Mouse (Mus musculus) forebrain, embryonic 13.5 days (tissue): Measurements from ENCODE around the gene Alad. TPM values are rescaled to one million over a fixed set of nuclear protein-coding genes. Genes with fewer than 3 reads are reported as not detected.

Experiments
- ATAC-seq: fragments of 200-750 bp; cut with Nextera tagmentation; 2 replicates; pipeline ENCODE4 v1.8.0; 2017
- H3K27ac ChIP-seq: fragments of 300-500 bp; sonication (generic); 2 replicates; pipeline ENCODE4 v1.5.1; 2015; ENCODE audit warnings: inconsistent platforms, mild to moderate bottlenecking, moderate library complexity
- H3K27me3 ChIP-seq: fragments of 300-500 bp; sonication (generic); 2 replicates; pipeline ENCODE4 v1.6.1; 2015; ENCODE audit warnings: mild to moderate bottlenecking, inconsistent platforms
- H3K36me3 ChIP-seq: fragments of 300-500 bp; sonication (generic); 2 replicates; pipeline ENCODE4 v1.6.1; 2015; ENCODE audit warnings: mild to moderate bottlenecking, inconsistent platforms; ENCODE audit not compliant: poor library complexity, severe bottlenecking
- H3K4me1 ChIP-seq: fragments of 300-500 bp; sonication (generic); 2 replicates; pipeline ENCODE4 v1.6.1; 2015; ENCODE audit warnings: inconsistent platforms
- H3K4me2 ChIP-seq: fragments of 300-500 bp; sonication (generic); 2 replicates; pipeline ENCODE4 v1.6.1; 2015; ENCODE audit warnings: inconsistent platforms, mild to moderate bottlenecking, moderate library complexity
- H3K4me3 ChIP-seq: fragments of 300-500 bp; sonication (generic); 2 replicates; pipeline ENCODE4 v1.5.1; 2015; ENCODE audit warnings: mild to moderate bottlenecking, inconsistent platforms
- H3K9ac ChIP-seq: fragments of 300-500 bp; sonication (generic); 2 replicates; pipeline ENCODE4 v1.6.1; 2015; ENCODE audit warnings: mild to moderate bottlenecking, inconsistent platforms
- H3K9me3 ChIP-seq: fragments of 300-500 bp; sonication (generic); replicated peaks from 2 replicates; pipeline ENCODE4 v1.6.1; 2016; ENCODE audit warnings: inconsistent platforms
- WGBS: fragments of 180-500 bp; shearing (Covaris S2); methylation state at CpG from one replicate; pipeline ENCODE4 v1.1.7; 2015; 5-methylcytosine and 5-hydroxymethylcytosine counted together
- polyA plus RNA-seq: library from polyadenylated mRNA; unstranded; fragments of >200 nt; fragmentation: Nextera tagmentation; extraction: Ambion mirVana; gene quantifications from 2 replicates; pipeline ENCODE4 v1.2.1, GENCODE M21; 2015

The Alad gene
- polyA plus RNA-seq, result 65.4 and 69.8 TPM in 2 replicates

GRCm38 (mm10) chr4:62519849-62520233 is at the start of gene Alad:
Gene Alad (minus strand): TSS chr4:62519918.
- peak; percentile 91 for ATAC-seq
- WGBS, result under 1% methylated on average over 37 of the region's 37 CpGs
- H3K36me3 ChIP-seq, result peaks cover 12% of the 10 kb centered on the region; the same call in 1 of the 2 replicates

GRCm38 (mm10) chr4:62568359-62568758 is 48.6 kb upstream of the Alad start:
- no peak for ATAC-seq
- Histone ChIP-seq H3K4me3 (no peak overlapping the region), H3K9me3 (no peaks in the 10 kb centered on the region), H3K4me1 (no peaks in the 10 kb centered on the region; the same call in 1 of the 2 replicates), H3K36me3 (no peaks in the 10 kb centered on the region), H3K27ac (no peak overlapping the region), H3K4me2 (no peak overlapping the region), H3K9ac (no peak overlapping the region), H3K27me3 (0 out of 2 replicates have a peak, but pooled peaks cover 2% of the 10 kb centered on the region)
- 100% methylated on average over 1 of the region's 1 CpGs for WGBS

More at GRCm38 (mm10) chr4:62519849-62520233, at the start of gene Alad:
- Histone ChIP-seq H3K4me1 (peaks cover 30% of the 10 kb centered on the region), H3K27ac (peak within 1 kb of the TSS; percentile 74), H3K9me3 (no peaks in the 10 kb centered on the region), H3K4me3 (peak within 1 kb of the TSS; percentile 76), H3K27me3 (no peaks in the 10 kb centered on the region), H3K9ac (peak within 1 kb of the TSS; percentile 85), H3K4me2 (peak within 1 kb of the TSS; percentile 75)

GRCm38 (mm10) chr4:62567696-62568095 is 48.0 kb upstream of the Alad start:
- no peak overlapping the region for H3K4me3 ChIP-seq
- H3K36me3 ChIP-seq, result no peaks in the 10 kb centered on the region
- WGBS, result 94% methylated on average over 6 of the region's 6 CpGs
- H3K9ac ChIP-seq, result no peak overlapping the region
- no peaks in the 10 kb centered on the region; the same call in 1 of the 2 replicates for H3K4me1 ChIP-seq
- no peaks in the 10 kb centered on the region for H3K9me3 ChIP-seq
- no peak overlapping the region for H3K27ac ChIP-seq
- H3K27me3 ChIP-seq, result 0 out of 2 replicates have a peak, but pooled peaks cover 2% of the 10 kb centered on the region
- no peak for ATAC-seq
- H3K4me2 ChIP-seq, result no peak overlapping the region

- Histone ChIP-seq H3K4me2 (no peak overlapping the region), H3K27ac (no peak overlapping the region), H3K36me3 (no peaks in the 10 kb centered on the region), H3K27me3 (0 out of 2 replicates have a peak, but pooled peaks cover 2% of the 10 kb centered on the region), H3K9ac (no peak overlapping the region), H3K4me3 (no peak overlapping the region), H3K9me3 (no peaks in the 10 kb centered on the region), H3K4me1 (peaks cover 5% of the 10 kb centered on the region)
- ATAC-seq, result no peak
- WGBS, result 89% methylated on average over 4 of the region's 4 CpGs
Measured at GRCm38 (mm10) chr4:62566530-62566929, 46.8 kb upstream of the Alad start.

- Histone ChIP-seq H3K27ac (no peak overlapping the region), H3K36me3 (no peaks in the 10 kb centered on the region)
Measured at GRCm38 (mm10) chr4:62562006-62562405, 42.3 kb upstream of the Alad start.

GRCm38 (mm10) chr4:62561630-62562001 is 41.9 kb upstream of the Alad start:
- Histone ChIP-seq H3K9me3 (no peaks in the 10 kb centered on the region), H3K4me3 (no peak overlapping the region), H3K9ac (0 out of 2 replicates have a peak overlapping the region, but pooled peaks have one; percentile 18), H3K4me2 (no peak overlapping the region), H3K36me3 (no peaks in the 10 kb centered on the region), H3K27ac (no peak overlapping the region), H3K4me1 (peaks cover 7% of the 10 kb centered on the region), H3K27me3 (0 out of 2 replicates have a peak, but pooled peaks cover 2% of the 10 kb centered on the region)
- WGBS, result 45% methylated on average over 3 of the region's 3 CpGs
- ATAC-seq, result no peak; the same call in 1 of the 2 replicates

More at GRCm38 (mm10) chr4:62562006-62562405, 42.3 kb upstream of the Alad start:
- WGBS, result 78% methylated on average over 4 of the region's 4 CpGs
- Histone ChIP-seq H3K4me1 (peaks cover 7% of the 10 kb centered on the region), H3K4me3 (no peak overlapping the region), H3K27me3 (0 out of 2 replicates have a peak, but pooled peaks cover 2% of the 10 kb centered on the region), H3K9me3 (no peaks in the 10 kb centered on the region), H3K9ac (no peak overlapping the region), H3K4me2 (no peak overlapping the region)
- no peak; the same call in 1 of the 2 replicates for ATAC-seq

GRCm38 (mm10) chr4:62560963-62561629 is 41.4 kb upstream of the Alad start:
- no peak overlapping the region for H3K4me2 ChIP-seq
- H3K9me3 ChIP-seq, result no peaks in the 10 kb centered on the region
- H3K9ac ChIP-seq, result 0 out of 2 replicates have a peak overlapping the region, but pooled peaks have one; percentile 18
- peak; percentile 84 for ATAC-seq
- no peak overlapping the region for H3K27ac ChIP-seq
- H3K36me3 ChIP-seq, result no peaks in the 10 kb centered on the region
- H3K27me3 ChIP-seq, result 0 out of 2 replicates have a peak, but pooled peaks cover 2% of the 10 kb centered on the region
- no peak overlapping the region for H3K4me3 ChIP-seq
- 22% methylated on average over 4 of the region's 4 CpGs for WGBS
- peaks cover 7% of the 10 kb centered on the region for H3K4me1 ChIP-seq

GRCm38 (mm10) chr4:62559797-62560329 is 40.1 kb upstream of the Alad start, which contains the start of gene Rgs3:
Gene Rgs3 (plus strand): TSS chr4:62559847.
- no peak within 1 kb of the TSS for H3K4me3 ChIP-seq
- 0 out of 2 replicates have a peak, but pooled peaks cover 2% of the 10 kb centered on the region for H3K27me3 ChIP-seq
- H3K9ac ChIP-seq, result no peak within 1 kb of the TSS

GRCm38 (mm10) chr4:62557436-62557835 is 37.7 kb upstream of the Alad start:
- H3K27ac ChIP-seq, result no peak overlapping the region
- peaks cover 7% of the 10 kb centered on the region for H3K4me1 ChIP-seq
- no peak overlapping the region for H3K9ac ChIP-seq
- no peaks in the 10 kb centered on the region for H3K9me3 ChIP-seq
- no peaks in the 10 kb centered on the region for H3K36me3 ChIP-seq
- WGBS, result 62% methylated on average over 3 of the region's 3 CpGs
- no peaks in the 10 kb centered on the region for H3K27me3 ChIP-seq
- H3K4me3 ChIP-seq, result no peak overlapping the region
- H3K4me2 ChIP-seq, result no peak overlapping the region
- ATAC-seq, result no peak

More at GRCm38 (mm10) chr4:62559797-62560329, 40.1 kb upstream of the Alad start, which contains the start of gene Rgs3:
- no peak for ATAC-seq
- no peak within 1 kb of the TSS for H3K27ac ChIP-seq
- H3K4me1 ChIP-seq, result peaks cover 7% of the 10 kb centered on the region
- no peak within 1 kb of the TSS for H3K4me2 ChIP-seq
- WGBS, result 76% methylated on average over 6 of the region's 6 CpGs
- no peaks in the 10 kb centered on the region for H3K9me3 ChIP-seq
- no peaks in the 10 kb centered on the region for H3K36me3 ChIP-seq

GRCm38 (mm10) chr4:62551966-62552365 is 32.2 kb upstream of the Alad start:
- WGBS, result 89% methylated on average over 7 of the region's 7 CpGs
- Histone ChIP-seq H3K4me2 (no peak overlapping the region), H3K9ac (no peak overlapping the region), H3K4me3 (no peak overlapping the region), H3K27ac (no peak overlapping the region), H3K9me3 (no peaks in the 10 kb centered on the region), H3K36me3 (no peaks in the 10 kb centered on the region), H3K4me1 (no peaks in the 10 kb centered on the region), H3K27me3 (no peaks in the 10 kb centered on the region)
- no peak for ATAC-seq

- Histone ChIP-seq H3K36me3 (no peaks in the 10 kb centered on the region), H3K4me2 (no peak overlapping the region), H3K4me1 (no peaks in the 10 kb centered on the region), H3K27me3 (no peaks in the 10 kb centered on the region), H3K9ac (no peak overlapping the region), H3K9me3 (no peaks in the 10 kb centered on the region), H3K27ac (no peak overlapping the region), H3K4me3 (no peak overlapping the region)
- ATAC-seq, result no peak
Measured at GRCm38 (mm10) chr4:62544801-62545200, 25.1 kb upstream of the Alad start.

GRCm38 (mm10) chr4:62543782-62544181 is 24.1 kb upstream of the Alad start:
- Histone ChIP-seq H3K4me2 (no peak overlapping the region), H3K27ac (no peak overlapping the region), H3K4me3 (no peak overlapping the region), H3K9me3 (no peaks in the 10 kb centered on the region), H3K27me3 (no peaks in the 10 kb centered on the region), H3K36me3 (no peaks in the 10 kb centered on the region), H3K9ac (no peak overlapping the region), H3K4me1 (no peaks in the 10 kb centered on the region)
- no peak for ATAC-seq
- 86% methylated on average over 6 of the region's 6 CpGs for WGBS
